Mouse (Mus musculus) forebrain, postnatal 0 days (tissue): Measurements from ENCODE around the gene Pcsk7. TPM values are rescaled to one million over a fixed set of nuclear protein-coding genes. Genes with fewer than 3 reads are reported as not detected.
A peak's percentile ranks its signal among the peaks of the same experiment; 100 is the strongest.

Source experiments
- ATAC-seq: fragments of 200-750 bp; cut with Nextera tagmentation; 2 replicates; pipeline ENCODE4 v1.8.0; 2017; ENCODE audit warnings: mild to moderate bottlenecking, moderate library complexity
- DNase-seq: peaks from one replicate; pipeline ENCODE4 v3.0.0-alpha.2; 2015
- H3K27ac ChIP-seq: fragments of 300-500 bp; sonication (generic); 2 replicates; pipeline ENCODE4 v1.5.1; 2014; ENCODE audit warnings: low read depth, mild to moderate bottlenecking, antibody characterized with exemption, low read length, moderate library complexity, mixed read lengths
- H3K27me3 ChIP-seq: fragments of 300-500 bp; sonication (generic); 2 replicates; pipeline ENCODE4 v1.6.1; 2014; ENCODE audit warnings: mild to moderate bottlenecking, low read length, mixed read lengths; ENCODE audit not compliant: insufficient read depth
- H3K36me3 ChIP-seq: fragments of 300-500 bp; sonication (generic); 2 replicates; pipeline ENCODE4 v1.6.1; 2014; ENCODE audit warnings: mild to moderate bottlenecking, moderate library complexity; ENCODE audit not compliant: insufficient read depth
- H3K4me1 ChIP-seq: fragments of 300-500 bp; sonication (generic); 2 replicates; pipeline ENCODE4 v1.6.1; 2014; ENCODE audit warnings: antibody characterized with exemption; ENCODE audit not compliant: insufficient read depth
- H3K4me2 ChIP-seq: fragments of 300-500 bp; sonication (generic); 2 replicates; pipeline ENCODE4 v1.6.1; 2014; ENCODE audit warnings: low read depth, mild to moderate bottlenecking, moderate library complexity
- H3K4me3 ChIP-seq: fragments of 300-500 bp; sonication (generic); 2 replicates; pipeline ENCODE4 v1.5.1; 2014; ENCODE audit warnings: low read depth, low read length, mixed read lengths
- H3K9ac ChIP-seq: fragments of 300-500 bp; sonication (generic); 2 replicates; pipeline ENCODE4 v1.6.1; 2014; ENCODE audit warnings: mild to moderate bottlenecking
- H3K9me3 ChIP-seq: fragments of 300-500 bp; sonication (generic); 2 replicates; pipeline ENCODE4 v1.6.1; 2016; ENCODE audit warnings: low read length
- CTCF ChIP-seq: sonication (generic); IDR thresholded peaks from 2 replicates; pipeline ENCODE4 v1.5.1; 2016; ENCODE audit warnings: antibody characterized with exemption, control low read depth, low read depth
- WGBS: fragments of 180-500 bp; shearing (Covaris S2); extraction: QIAGEN DNeasy Blood & Tissue Kit; methylation state at CpG from one replicate; pipeline ENCODE4 v1.1.7; 2014; 5-methylcytosine and 5-hydroxymethylcytosine counted together
- polyA plus RNA-seq: library from polyadenylated mRNA; unstranded; fragments of >200 nt; fragmentation: Nextera tagmentation; extraction: Ambion mirVana; gene quantifications from 2 replicates; pipeline ENCODE4 v1.2.1, GENCODE M21; 2015
- total RNA-seq: library from RNA; depleted of rRNA; stranded (reverse); fragments of >200 nt; gene quantifications from 2 replicates; pipeline ENCODE4 v1.2.3, GENCODE M21; 2014

Gene Pcsk7
- total and polyA plus RNA-seq, 2 experiments from 2014 or later: 16.1 to 33.8 TPM

DNA sequence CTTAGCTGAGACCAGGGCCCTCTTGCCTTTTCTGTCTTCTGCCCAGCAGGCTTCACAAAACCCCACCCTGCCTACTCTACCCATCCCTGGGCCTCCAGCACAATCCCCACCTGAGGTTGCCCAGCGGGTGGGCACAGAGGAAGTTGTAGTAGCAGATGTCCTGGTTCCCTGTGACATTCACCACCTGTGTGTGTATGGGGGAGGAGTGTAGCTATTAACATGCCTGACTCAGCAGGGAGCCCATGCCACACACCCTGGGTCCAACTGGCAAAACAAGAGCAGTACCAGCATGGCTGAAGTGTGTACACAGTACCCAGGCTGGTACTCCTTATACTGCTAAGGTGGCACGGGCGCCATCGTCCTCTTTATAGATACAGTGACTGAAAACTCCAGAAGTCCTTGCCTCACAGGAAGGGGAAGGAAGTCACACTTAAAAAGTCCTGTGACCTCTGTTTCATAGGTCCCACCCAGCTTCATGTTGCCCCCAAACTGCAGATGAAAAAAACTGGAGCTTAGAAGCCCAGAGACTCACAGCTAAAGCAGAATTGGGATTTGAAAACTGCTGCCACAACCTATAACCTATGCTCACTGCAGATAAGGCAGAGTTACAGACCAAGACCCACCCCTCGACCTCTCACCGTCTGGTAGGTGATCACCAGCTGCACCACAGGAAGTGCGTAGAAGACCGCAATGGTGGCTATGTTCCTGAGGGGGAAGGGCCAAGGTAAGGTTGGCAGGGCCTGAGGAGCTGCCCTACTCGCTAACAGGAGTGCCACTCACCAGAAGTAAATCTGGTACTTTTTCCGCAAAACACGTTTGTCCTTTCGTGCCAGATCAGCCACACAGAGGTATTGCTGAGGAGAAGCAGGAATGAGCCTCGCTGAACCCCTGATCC, 38.5 kb downstream of the Pcsk7 start:
- Histone ChIP-seq H3K9ac (no peak overlapping the region), H3K36me3 (peaks cover 82% of the 10 kb centered on the region), H3K27ac (no peak overlapping the region), H3K4me3 (no peak overlapping the region), H3K9me3 (no peaks in the 10 kb centered on the region), H3K4me1 (no peaks in the 10 kb centered on the region), H3K4me2 (no peak overlapping the region), H3K27me3 (no peaks in the 10 kb centered on the region)
- DNase-seq: no peak
- TF ChIP-seq CTCF: no peak
- ATAC-seq: no peak
- 92% methylated on average over 13 of the region's 13 CpGs for WGBS

DNA sequence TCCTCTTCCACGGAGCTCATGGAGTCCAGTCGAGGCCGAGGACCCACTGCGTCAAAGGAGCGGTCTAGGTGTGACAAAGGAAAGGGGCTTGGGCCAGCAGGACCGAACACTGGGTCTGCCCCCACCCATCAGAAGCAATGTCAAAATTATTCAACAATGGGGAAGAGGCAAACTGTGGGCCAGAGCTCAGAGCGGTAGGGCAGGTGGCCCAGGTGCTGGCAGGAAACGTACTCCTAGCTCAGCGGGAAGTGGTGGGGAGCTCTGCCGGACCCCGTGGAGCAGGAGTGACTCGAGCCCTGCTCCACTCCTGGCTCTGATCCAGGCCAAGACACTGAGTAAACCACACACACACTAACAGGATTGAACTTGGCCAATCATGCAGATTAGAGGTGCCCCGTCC, 39.4 kb downstream of the Pcsk7 start:
- Histone ChIP-seq H3K4me2 (no peak overlapping the region), H3K9ac (no peak overlapping the region), H3K36me3 (peaks cover 86% of the 10 kb centered on the region), H3K9me3 (no peaks in the 10 kb centered on the region), H3K27me3 (no peaks in the 10 kb centered on the region), H3K4me3 (no peak overlapping the region), H3K4me1 (no peaks in the 10 kb centered on the region), H3K27ac (no peak overlapping the region)
- ATAC-seq (no peak), DNase-seq (no peak)
- TF ChIP-seq CTCF: no peak
- 84% methylated on average over 13 of the region's 13 CpGs for WGBS

DNA sequence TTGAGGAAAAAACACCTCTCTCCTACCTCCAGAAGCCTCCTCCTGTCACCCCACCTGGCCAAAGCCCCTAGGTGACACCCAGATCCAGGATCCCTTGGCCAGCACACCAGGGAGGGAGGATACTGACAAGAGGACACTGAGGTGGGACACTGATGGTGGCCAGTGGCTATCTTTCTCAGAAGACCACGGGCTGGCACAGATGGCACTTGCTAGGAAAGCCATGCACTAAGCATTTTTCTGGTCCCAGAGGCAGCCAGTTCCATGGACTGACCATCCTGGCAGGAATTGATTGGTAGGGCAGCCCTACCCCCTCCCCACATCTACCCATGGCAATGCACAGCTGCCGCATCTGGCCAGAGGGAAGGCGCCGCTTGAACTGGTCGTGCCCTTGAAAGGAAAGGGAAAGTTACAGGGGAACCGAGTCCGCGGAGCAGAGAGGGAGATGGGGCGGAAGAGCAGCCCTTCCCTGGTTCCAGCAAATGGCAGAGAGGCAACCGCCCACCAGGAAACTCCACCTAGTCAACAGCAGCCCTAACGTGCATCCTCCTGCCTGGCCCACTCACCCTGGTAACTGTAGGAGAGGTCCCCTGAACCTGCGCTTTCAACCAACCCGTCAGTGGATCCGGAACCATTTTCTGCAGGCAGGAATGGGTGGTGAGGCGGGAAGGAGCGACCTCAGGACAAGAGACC, 40.0 kb downstream of the Pcsk7 start:
- no peak overlapping the region for H3K4me2 ChIP-seq
- no peak overlapping the region for H3K27ac ChIP-seq
- peaks cover 81% of the 10 kb centered on the region for H3K36me3 ChIP-seq
- DNase-seq (no peak), ATAC-seq (no peak)
- H3K27me3 ChIP-seq: no peaks in the 10 kb centered on the region
- H3K4me3 ChIP-seq: no peak overlapping the region
- no peaks in the 10 kb centered on the region for H3K4me1 ChIP-seq
- WGBS: 90% methylated on average over 16 of the region's 16 CpGs
- H3K9me3 ChIP-seq: no peaks in the 10 kb centered on the region
- TF ChIP-seq CTCF: no peak
- no peak overlapping the region for H3K9ac ChIP-seq

DNA sequence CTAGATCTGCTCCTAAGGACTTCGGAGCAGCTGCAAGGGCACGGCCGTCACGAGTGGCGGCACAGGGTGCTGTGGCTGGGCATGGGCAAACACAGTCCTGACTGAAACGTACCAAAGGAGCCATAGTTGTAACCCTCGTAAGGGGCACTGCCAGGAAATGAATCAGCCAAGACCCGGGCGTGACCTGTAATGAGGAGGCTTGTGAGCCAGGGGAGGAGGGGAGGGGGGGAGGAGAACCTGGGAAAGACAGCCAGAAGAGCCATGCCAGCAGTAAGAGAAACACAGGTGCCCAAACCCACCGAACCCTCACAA, 40.5 kb downstream of the Pcsk7 start:
- Histone ChIP-seq H3K27me3 (no peaks in the 10 kb centered on the region), H3K9me3 (no peaks in the 10 kb centered on the region), H3K4me2 (no peak overlapping the region), H3K36me3 (peaks cover 80% of the 10 kb centered on the region), H3K27ac (no peak overlapping the region), H3K4me3 (no peak overlapping the region), H3K9ac (no peak overlapping the region), H3K4me1 (no peaks in the 10 kb centered on the region)
- TF ChIP-seq CTCF: no peak
- DNase-seq: no peak
- ATAC-seq: no peak
- 85% methylated on average over 10 of the region's 10 CpGs for WGBS

DNA sequence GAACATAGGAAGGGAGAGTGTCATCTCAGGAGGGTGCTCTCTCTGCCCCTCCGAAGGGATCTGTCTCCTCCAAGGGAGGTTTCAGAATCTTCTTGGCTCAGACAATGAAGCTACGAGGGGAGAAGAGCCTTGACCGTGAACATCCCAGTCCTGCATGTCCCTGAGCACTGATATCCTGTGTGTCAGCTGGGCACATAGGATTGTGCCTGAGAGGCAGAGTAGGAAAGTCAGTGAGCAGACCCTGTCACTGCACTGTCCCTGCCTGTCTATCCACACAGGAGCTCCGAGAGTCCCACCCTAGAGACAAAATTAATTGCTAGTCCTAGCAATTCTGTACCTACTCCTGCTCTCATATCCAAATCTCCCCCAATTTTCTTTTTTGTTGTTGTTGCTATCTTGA, 45.8 kb downstream of the Pcsk7 start:
- no peaks in the 10 kb centered on the region for H3K27me3 ChIP-seq
- H3K4me1 ChIP-seq: peaks cover 16% of the 10 kb centered on the region
- no peak overlapping the region for H3K4me3 ChIP-seq
- no peak overlapping the region for H3K27ac ChIP-seq
- no peaks in the 10 kb centered on the region for H3K9me3 ChIP-seq
- H3K36me3 ChIP-seq: peaks cover 47% of the 10 kb centered on the region
- no peak for DNase-seq
- H3K4me2 ChIP-seq: no peak overlapping the region
- no peak overlapping the region for H3K9ac ChIP-seq
- WGBS: 90% methylated on average over 4 of the region's 4 CpGs
- TF ChIP-seq CTCF: no peak
- ATAC-seq: no peak

DNA sequence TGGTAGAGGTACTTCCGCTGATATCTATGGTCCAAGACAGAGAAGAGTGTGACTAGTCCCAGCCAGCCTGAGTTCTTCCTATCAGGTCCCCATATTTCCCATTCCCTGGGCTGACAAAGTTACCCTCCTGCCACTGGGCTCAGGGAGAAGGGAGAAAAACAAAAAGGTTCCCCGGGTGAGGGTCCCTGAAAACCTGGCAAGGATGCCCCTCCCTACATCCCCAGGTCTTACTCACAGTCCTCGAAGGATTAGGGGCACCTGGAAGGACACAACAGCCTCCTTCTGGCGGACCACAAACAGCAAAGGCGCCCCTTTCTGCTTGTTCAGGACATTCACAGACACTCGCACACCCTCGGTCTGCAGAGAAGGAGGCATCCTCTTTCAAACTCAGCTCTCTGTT, 46.6 kb downstream of the Pcsk7 start:
- no peak overlapping the region for H3K4me2 ChIP-seq
- no peak overlapping the region for H3K4me3 ChIP-seq
- no peak overlapping the region for H3K9ac ChIP-seq
- H3K36me3 ChIP-seq: peaks cover 40% of the 10 kb centered on the region
- peaks cover 16% of the 10 kb centered on the region for H3K4me1 ChIP-seq
- TF ChIP-seq CTCF: no peak
- no peak overlapping the region for H3K27ac ChIP-seq
- H3K27me3 ChIP-seq: no peaks in the 10 kb centered on the region
- H3K9me3 ChIP-seq: no peaks in the 10 kb centered on the region
- DNase-seq (no peak), ATAC-seq (no peak)
- WGBS: 84% methylated on average over 7 of the region's 7 CpGs

DNA sequence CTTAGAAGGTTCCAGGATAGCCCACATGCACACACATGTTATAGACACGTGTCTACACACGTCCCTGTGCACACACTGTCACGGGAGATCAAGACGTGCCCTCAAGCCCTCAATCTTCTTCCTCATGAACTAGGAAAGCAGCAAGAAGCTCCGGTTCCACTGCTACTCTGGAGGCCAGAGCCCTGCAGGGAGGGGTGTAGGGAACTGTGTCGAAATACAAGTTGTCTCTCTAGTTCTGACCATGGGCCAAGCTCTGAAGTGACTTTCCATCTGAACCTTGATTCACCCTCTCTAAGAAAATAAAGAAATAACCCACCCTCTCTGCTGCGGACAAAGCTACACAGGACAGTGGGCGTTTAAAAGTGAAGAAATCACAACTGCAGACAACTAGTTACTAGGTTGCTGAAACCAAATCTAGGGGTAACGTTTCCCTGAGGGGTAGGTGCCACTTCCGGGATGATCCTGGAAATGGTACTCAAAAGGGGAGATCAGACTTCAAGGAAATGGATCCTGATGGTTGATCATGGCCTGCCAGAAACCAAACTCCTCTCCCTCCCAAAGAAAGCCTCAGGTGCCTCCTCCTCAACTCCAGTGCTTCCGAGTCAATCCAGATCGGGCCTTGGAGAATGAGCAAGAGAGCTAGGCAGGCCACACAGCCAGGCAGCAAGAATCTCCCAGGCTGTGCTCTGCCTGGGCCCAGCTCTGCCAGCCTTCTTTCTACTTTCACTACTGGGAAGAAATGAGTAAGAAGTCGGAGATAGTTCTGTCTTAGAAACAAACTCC, 47.4 kb downstream of the Pcsk7 start:
- no peak for ATAC-seq
- Histone ChIP-seq H3K4me3 (peak overlapping the region; percentile 88), H3K9ac (peak overlapping the region; percentile 83), H3K27ac (no peak overlapping the region), H3K27me3 (no peaks in the 10 kb centered on the region), H3K9me3 (no peaks in the 10 kb centered on the region), H3K36me3 (peaks cover 32% of the 10 kb centered on the region), H3K4me2 (peak overlapping the region; percentile 95), H3K4me1 (peaks cover 16% of the 10 kb centered on the region)
- DNase-seq: no peak
- WGBS: 65% methylated on average over 13 of the region's 13 CpGs
- TF ChIP-seq CTCF: no peak
